Mouse (Mus musculus) lung, postnatal 0 days (tissue): ENCODE measurements at regions not wholly inside any gene's neighbourhood (a gene's known extent, or its start where the extent isn't known, plus 50 kb on each side); places are given as distances from the start of the nearest gene placed in this dataset.

Experiments used
- CTCF ChIP-seq: IDR thresholded peaks from 2 replicates; pipeline ENCODE4 v1.5.1; 2016; ENCODE audit warnings: antibody characterized with exemption, mild to moderate bottlenecking
- EP300 ChIP-seq: IDR thresholded peaks from 2 replicates; pipeline ENCODE4 v1.6.1; 2016; ENCODE audit warnings: antibody characterized with exemption, mild to moderate bottlenecking, control low read depth

- no peak for TF ChIP-seq CTCF
- no peak for TF ChIP-seq EP300
Measured at GRCm38 (mm10) chr1:71925501-71925900, 272.5 kb upstream of the Fn1 start.
